Mouse (Mus musculus): ENCODE data around the gene Ubac2. TPM values are rescaled to one million over a fixed set of nuclear protein-coding genes. Genes with fewer than 3 reads are reported as not detected.
"Not testable (repeated sequence)": the region's sequence is repeated elsewhere in the genome, so short reads cannot be mapped to it uniquely, and the experiment has no call there.

Gene Ubac2
- total RNA-seq, 2 experiments from 2014 or later: 34.1 to 34.7 TPM

- no peak for DNase-seq (ENCODE audit: low spot score in 2 of 2)
- intact Hi-C loops (cut with DNase I): loop anchor here (5.0 kb wide), 1 partner anchor 195 kb away; no protein-coding TSS in a partner anchor
Observed at GRCm38 (mm10) chr14:122062411-122063090, 184.1 kb downstream of the Ubac2 start.

GRCm38 (mm10) chr14:122063599-122063998 lies 185.2 kb downstream of the Ubac2 start:
- intact Hi-C loops (cut with DNase I): loop anchor here (5.0 kb wide), 1 partner anchor 196 kb away; no protein-coding TSS in a partner anchor
- DNase-seq (ENCODE audit: low spot score in 2 of 2): no peak

- intact Hi-C loops (cut with DNase I): loop anchor here (2.0 to 5.0 kb wide), 2 partner anchors 66 to 197 kb away; no protein-coding TSS in a partner anchor
- DNase-seq (ENCODE audit: low spot score in 2 of 2): peak; percentile 30 to 54
Observed at GRCm38 (mm10) chr14:122064519-122064918, 186.1 kb downstream of the Ubac2 start.

GRCm38 (mm10) chr14:122066243-122066642 lies 187.8 kb downstream of the Ubac2 start:
- intact Hi-C loops (cut with DNase I): no loop called here
- no peak for DNase-seq (ENCODE audit: low spot score in 2 of 2)

GRCm38 (mm10) chr14:122068036-122068435 lies 189.6 kb downstream of the Ubac2 start:
- DNase-seq (ENCODE audit: low spot score in 2 of 2); intact Hi-C loops (cut with DNase I): not testable (repeated sequence)

- intact Hi-C loops (cut with DNase I): no loop called here
Observed at GRCm38 (mm10) chr14:122068801-122069695, 190.6 kb downstream of the Ubac2 start.

GRCm38 (mm10) chr14:122069948-122070347 lies 191.5 kb downstream of the Ubac2 start:
- intact Hi-C loops (cut with DNase I): no loop called here

More at GRCm38 (mm10) chr14:122068801-122069695, 190.6 kb downstream of the Ubac2 start:
- no peak for DNase-seq (ENCODE audit: low spot score in 2 of 2)

More at GRCm38 (mm10) chr14:122069948-122070347, 191.5 kb downstream of the Ubac2 start:
- no peak for DNase-seq (ENCODE audit: low spot score in 2 of 2)

Other genes with a start within 250 kb of the Ubac2 start
- gene Dock9, start 80.8 kb upstream of the Ubac2 start, total RNA-seq (2021): 100 to 1,000 TPM in 1 of 2 experiments, 10 to 100 TPM in 1; 79.1 to 100 TPM
- not detected for gene Gpr18, start 37.2 kb downstream of the Ubac2 start, total RNA-seq (2021)
- under 1 TPM; 0.72 to 0.84 TPM for gene Gpr183, start 86.6 kb downstream of the Ubac2 start, total RNA-seq (2021)
- gene Timm8a2, start 156.1 kb downstream of the Ubac2 start, total RNA-seq (2021): not detected
- 100 to 1,000 TPM; 101 to 117 TPM for gene Tm9sf2, start 228.4 kb downstream of the Ubac2 start, total RNA-seq (2021)